Mouse (Mus musculus) lung, adult 2 months (tissue): ENCODE data around the gene Lmntd1. TPM values are rescaled to one million over a fixed set of nuclear protein-coding genes. Genes with fewer than 3 reads are reported as not detected.
"Not testable (repeated sequence)": the region's sequence is repeated elsewhere in the genome, so short reads cannot be mapped to it uniquely, and the experiment has no call there.

Experiments used
- DNase-seq: peaks from one replicate; pipeline ENCODE4 v3.0.0; 2022
- H3K4me1 ChIP-seq: fragments of 200-500 bp; 2 replicates; pipeline ENCODE4 v1.6.1; 2011; ENCODE audit warnings: low read length; ENCODE audit not compliant: control insufficient read depth, insufficient read depth
- H3K4me3 ChIP-seq: fragments of 200-500 bp; replicated peaks from 2 replicates; pipeline ENCODE3; 2011; ENCODE audit warnings: low read depth, mild to moderate bottlenecking, control low read depth, low read length; ENCODE audit errors: extremely low read depth
- CTCF ChIP-seq: fragments of 200-500 bp; IDR thresholded peaks from 2 replicates; pipeline ENCODE4 v1.5.1; 2011; ENCODE audit warnings: mild to moderate bottlenecking, low read length, control low read depth; ENCODE audit not compliant: insufficient read depth
- POLR2A ChIP-seq: fragments of 200-500 bp; IDR thresholded peaks from 2 replicates; pipeline ENCODE4 v1.6.1; 2011; ENCODE audit warnings: low read depth, mild to moderate bottlenecking, control low read depth, low read length, borderline replicate concordance; ENCODE audit errors: extremely low read depth
- WGBS: fragments of 180-500 bp; shearing (Covaris S2); methylation state at CpG from one replicate; pipeline ENCODE4 v1.1.7; 2018; 5-methylcytosine and 5-hydroxymethylcytosine counted together
- polyA plus RNA-seq: library from polyadenylated mRNA; depleted of rRNA; stranded (reverse); fragments of >200 nt; gene quantifications from 2 replicates; pipeline ENCODE4 v1.2.3, GENCODE M21; 2012

Lmntd1 gene
- polyA plus RNA-seq, 1 experiment = 4.5 TPM

DNA sequence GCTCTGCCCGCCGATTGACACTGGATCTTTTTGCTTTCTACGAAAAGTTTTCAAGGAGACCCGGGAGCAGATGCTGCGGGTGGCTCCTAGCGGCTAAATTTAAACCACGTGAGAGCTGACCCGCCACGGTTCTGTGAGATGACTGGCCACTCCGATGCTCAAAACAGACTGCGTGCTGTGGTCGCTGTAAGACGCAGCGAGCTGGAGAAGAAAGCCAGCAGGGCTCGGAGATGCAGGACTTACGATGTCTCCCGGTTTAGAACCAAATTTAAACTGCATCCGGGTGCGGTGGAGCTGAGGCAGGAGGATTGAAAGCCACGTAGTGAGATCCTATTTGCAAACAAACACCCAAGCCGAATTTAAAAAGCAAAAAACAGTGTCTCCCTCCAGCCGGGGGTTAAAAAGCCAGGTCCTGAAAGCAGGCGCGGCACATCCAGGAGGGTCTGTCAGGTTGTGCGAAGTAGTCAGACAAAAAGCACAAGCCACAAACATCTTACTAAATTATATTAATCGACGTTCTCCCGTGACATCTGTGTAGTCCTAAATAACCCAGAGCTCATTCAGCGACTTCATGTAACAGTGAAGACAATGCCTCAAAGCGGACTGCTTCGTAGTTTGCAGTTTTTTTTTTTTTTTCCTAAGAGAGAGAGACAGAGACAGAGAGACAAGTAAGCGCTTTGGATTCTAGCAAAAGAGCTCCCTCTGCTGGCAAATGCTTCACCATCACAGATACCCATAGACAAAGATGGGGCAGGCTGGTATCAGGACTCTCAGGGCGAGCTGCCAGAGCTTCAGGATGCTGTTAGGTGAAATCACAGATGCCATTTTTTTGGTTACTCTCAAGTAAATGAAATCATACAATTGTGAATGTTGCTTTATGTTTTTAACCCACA is 272.6 kb downstream of the Lmntd1 start:
- DNase-seq = peak; percentile 73
- H3K4me3 ChIP-seq = peak overlapping the region; percentile 42
- TF ChIP-seq POLR2A = peak; percentile 84; the same call in 1 of the 2 replicates
- peak; percentile 41; the same call in 1 of the 2 replicates for TF ChIP-seq CTCF
- H3K4me1 ChIP-seq = 0 out of 2 replicates have a peak, but pooled peaks cover 2% of the 10 kb centered on the region
- under 1% methylated on average over 33 of the region's 33 CpGs for WGBS

DNA sequence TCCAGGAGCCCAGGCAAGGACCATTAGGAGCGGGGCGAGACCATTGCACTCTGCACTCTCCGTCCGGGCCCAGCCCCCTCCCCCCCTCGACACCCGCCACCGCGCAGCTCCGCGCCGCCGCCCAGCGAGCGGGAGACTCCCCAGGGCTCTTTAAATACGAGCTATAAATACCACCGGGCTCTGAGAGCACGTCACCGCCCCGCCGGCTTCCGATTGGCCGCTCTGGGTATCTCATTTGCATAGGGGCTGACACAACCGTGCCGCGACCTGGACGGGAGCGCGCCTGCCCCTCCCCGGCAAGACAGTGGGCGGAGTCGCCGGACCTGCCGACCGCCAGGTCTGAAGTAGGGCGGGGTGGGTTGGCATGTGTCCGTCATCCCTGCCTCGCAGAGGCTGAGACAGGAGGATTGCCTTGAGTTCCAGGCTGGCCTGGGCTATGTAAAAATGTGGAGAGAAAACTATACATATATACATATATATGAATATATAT is 273.4 kb downstream of the Lmntd1 start:
- under 1% methylated on average over 37 of the region's 37 CpGs for WGBS
- H3K4me1 ChIP-seq = 0 out of 2 replicates have a peak, but pooled peaks cover 2% of the 10 kb centered on the region
- peak; percentile 95 for DNase-seq
- H3K4me3 ChIP-seq = peak overlapping the region; percentile 69
- no peak for TF ChIP-seq CTCF
- TF ChIP-seq POLR2A = peak; percentile 98

DNA sequence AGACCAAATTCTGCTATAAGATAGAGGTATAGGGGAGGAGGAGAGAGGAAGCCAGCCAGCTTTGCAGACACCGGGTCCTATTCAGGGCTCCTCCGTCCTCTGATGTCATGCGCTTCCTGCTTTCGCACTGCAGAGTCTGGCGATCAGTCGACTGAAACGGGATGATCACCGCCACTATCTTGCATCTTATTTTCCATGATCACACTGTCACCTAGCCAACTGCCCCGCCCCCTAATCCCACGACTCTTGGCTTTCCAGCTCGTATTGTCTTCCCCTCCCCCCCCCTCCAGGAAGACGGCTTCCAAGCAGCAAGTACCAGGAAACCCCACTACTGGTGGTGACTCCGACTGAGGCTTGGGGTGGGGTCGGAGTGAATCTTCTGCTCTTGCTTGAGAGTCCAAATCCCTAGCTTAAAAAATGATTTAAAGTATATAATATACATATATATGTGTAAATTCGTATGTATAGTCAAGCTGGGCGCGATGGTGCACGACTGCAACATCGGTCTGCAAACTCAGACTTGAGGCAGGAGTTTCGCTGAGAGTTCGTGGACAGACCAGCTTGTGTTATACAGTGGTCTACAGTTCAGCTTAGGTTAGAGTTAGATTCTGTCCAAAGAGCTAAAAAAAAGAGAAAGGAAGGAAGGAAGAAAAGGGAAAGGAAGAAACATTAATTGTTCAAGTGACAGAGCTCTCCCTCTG is 274.0 kb downstream of the Lmntd1 start:
- 1% methylated on average over 21 of the region's 21 CpGs for WGBS
- 0 out of 2 replicates have a peak, but pooled peaks cover 2% of the 10 kb centered on the region for H3K4me1 ChIP-seq
- TF ChIP-seq POLR2A (peak; percentile 51; the same call in 1 of the 2 replicates), CTCF (no peak)
- peak; percentile 75 for DNase-seq
- H3K4me3 ChIP-seq = peak overlapping the region; percentile 69

DNA sequence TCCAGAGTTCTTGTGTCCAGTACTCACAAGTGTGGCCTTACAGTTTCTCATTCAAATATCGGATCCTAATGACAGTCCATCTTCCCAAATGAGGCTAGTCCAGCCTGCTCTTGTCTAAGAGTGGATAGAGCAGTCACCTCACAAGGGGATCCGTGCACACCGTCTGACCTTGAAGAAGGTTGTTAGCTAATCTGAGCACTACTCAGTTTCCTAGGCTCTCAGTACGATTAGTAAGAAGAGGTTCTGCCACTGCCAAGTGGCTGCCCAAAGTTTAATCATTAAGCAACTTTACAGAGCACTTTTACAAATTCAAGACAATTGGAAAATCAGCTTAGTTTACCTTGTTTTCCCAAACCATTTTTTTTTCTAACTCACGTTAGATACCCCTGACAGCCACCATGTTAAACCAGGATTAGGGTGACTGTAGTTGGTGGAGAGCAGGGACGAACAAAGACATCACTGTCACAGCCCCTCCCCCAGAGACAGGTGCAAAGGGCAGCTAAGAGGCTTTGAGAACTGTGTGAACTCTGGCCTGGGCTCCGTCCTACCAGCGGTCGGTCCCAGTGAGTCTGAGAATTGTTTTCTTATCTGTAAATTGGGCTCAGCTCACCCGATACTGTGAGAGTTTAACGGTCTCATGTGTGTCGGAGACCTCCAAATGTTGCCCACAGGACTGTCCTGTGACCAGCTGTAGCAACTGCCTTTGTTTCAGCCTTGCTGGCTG is 275.4 kb downstream of the Lmntd1 start:
- peak; percentile 30 for DNase-seq
- H3K4me3 ChIP-seq = no peak overlapping the region
- 72% methylated on average over 12 of the region's 12 CpGs for WGBS
- TF ChIP-seq CTCF (no peak), POLR2A (no peak)
- 0 out of 2 replicates have a peak, but pooled peaks cover 2% of the 10 kb centered on the region for H3K4me1 ChIP-seq

DNA sequence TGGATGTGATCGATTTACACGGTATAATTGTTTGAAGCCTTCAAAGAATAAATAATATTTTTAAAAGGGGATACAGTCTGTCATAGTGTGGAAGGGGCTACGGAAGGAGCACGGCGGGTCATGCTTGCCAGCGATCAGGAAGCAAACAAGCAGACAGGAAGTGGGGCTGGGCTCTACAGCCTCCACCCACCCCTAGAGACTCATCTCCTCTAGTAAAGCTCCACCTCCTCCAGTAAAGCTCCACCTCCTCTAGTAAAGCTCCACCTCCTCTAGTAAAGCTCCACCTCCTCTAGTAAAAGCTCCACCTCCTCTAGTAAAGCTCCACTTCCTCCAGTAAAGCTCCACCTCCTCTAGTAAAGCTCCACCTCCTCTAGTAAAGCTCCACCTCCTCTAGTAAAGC is 276.6 kb downstream of the Lmntd1 start:
- DNase-seq, H3K4me1 ChIP-seq, H3K4me3 ChIP-seq: not testable (repeated sequence)
- WGBS = 59% methylated on average over 6 of the region's 6 CpGs

DNA sequence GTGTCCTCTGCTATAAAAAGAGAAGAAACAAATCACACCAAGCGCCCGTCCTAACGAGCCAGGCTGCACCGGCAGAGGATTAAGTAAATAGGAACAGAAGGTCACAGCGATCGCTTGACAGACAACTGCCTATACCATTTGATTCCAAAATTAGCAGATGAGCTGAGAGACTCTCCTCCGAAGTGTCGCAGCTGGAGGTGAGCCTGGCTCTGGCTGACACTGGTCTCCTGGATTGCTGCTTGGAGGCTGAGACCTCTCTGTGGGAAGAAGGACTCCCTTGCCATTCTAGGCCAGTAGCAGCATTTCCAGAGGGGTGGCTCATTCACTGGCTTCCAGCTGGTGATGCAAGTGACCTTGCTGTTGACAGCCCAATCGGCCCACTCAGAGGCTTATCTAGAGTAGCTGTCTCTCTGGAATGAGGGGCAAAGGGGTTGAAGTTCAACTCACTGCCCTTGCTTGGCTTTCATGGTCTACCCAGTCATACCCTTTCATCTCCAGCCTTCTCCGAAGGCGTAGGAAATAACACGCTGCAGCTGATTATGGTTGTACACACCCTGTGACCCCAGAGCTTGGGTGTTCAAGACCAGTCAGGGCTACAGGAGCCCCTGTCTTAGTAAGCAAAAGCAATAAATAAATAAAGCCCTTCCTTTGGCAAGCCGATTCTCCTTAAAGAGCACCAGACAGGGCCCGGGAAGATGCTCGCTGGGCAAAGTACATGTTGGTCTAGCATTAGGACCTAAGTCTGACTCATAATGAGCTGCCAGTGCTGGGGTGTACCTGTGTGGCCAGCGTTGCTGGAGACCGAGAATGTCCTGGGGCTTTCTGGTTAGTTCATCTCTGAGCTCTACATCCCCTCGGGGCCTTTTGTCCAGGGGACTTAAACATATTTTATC is 278.0 kb downstream of the Lmntd1 start:
- Histone ChIP-seq H3K4me1 (0 out of 2 replicates have a peak, but pooled peaks cover 2% of the 10 kb centered on the region), H3K4me3 (no peak overlapping the region)
- TF ChIP-seq POLR2A = no peak
- no peak for TF ChIP-seq CTCF
- 66% methylated on average over 18 of the region's 18 CpGs for WGBS
- no peak for DNase-seq

DNA sequence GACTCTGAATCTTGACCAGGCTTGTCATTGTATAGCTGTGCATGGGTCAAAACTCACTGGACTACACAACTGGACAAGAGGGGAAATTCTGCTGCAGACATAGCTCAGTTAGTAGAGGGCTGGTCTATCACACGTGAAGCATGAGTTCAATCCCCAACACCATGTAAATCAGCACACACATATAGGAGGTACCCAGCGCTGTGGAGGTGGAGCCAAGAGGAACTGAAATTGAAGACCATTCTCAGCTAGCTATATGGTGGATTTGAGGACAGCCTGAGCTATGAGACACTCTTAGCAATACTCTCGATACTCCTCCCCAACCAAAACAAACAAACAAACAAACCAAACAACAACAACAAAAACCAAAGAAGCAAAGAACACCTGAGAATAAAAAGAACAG is 279.9 kb downstream of the Lmntd1 start:
- H3K4me3 ChIP-seq = no peak overlapping the region
- WGBS = 70% methylated on average over 3 of the region's 3 CpGs
- peaks cover 2% of the 10 kb centered on the region; the same call in 1 of the 2 replicates for H3K4me1 ChIP-seq
- no peak for DNase-seq
- TF ChIP-seq POLR2A (no peak), CTCF (no peak)

DNA sequence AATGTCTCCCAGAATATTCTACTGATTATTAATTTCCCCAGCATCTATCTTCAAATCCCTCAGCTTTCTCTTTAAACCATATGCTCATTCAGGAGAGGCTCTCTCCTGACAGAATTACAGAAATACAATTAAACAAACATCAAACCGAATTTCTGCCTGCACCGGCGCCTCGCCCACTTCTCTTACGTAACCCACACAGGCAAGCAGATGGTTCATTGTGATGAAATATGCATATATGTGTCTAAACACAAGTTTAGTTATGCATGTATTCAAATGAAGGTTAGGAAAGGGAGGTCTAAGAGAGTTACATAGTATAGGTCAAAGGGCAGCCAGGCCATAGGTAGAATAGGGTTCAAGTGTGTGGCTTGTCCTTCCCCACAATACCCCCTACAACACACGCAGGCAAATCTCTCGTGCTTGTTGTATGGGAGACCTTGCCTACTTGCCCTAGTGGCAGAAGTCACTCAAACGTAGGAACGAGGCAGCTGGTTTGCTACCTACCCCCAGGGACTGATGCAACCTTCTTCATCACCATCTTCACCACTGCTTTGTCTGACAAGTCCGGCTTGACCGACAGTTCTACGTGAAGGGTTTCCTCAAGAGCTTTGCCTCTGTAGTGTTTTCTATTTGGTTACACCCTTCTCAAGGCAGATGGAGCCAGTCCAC is 287.8 kb downstream of the Lmntd1 start:
- WGBS = 65% methylated on average over 12 of the region's 12 CpGs
- H3K4me3 ChIP-seq = no peak overlapping the region
- no peak for TF ChIP-seq POLR2A
- TF ChIP-seq CTCF = no peak
- H3K4me1 ChIP-seq = peaks cover 2% of the 10 kb centered on the region; the same call in 1 of the 2 replicates
- no peak for DNase-seq
